8 mouse cellular contexts compared by ENCODE assay signal in genomic region chr14:19751025-19751771, GRCm38 (mm10). TPM values are rescaled to one million over a fixed set of nuclear protein-coding genes. Genes with fewer than 3 reads are reported as not detected.
DNase-seq lines count a peak whose midpoint lies in the region; ATAC-seq lines count a peak whose summit lies in the region.

Nid2 (plus strand) TSS chr14:19751265.

- peaks cover 19% of the 10 kb centered on the region for H3K4me1 ChIP-seq in intestine, embryonic 14.5 days (replicated peaks; ENCODE audit: control insufficient read depth, insufficient read depth, low read length)

- H3K9me3 ChIP-seq in intestine, embryonic 14.5 days (ENCODE audit: control insufficient read depth, low read length), result no peaks in the 10 kb centered on the region

- DNase-seq in adrenal gland, adult 18-20 months (ENCODE audit: low spot score in 2 of 2), result peak; percentile 77 to 78
- DNase-seq in embryo, embryonic 11 days, result peak; percentile 97
- DNase-seq in gastrocnemius, postnatal 4 days (ENCODE audit: low spot score in 2 of 2), result peak; percentile 89 to 93
- DNase-seq in intestine, embryonic 14.5 days (ENCODE audit: low spot score), result peak; percentile 90
- peak; percentile 31 to 53 for DNase-seq in left cerebral cortex, postnatal 36 days (ENCODE audit: low spot score in 2 of 2)
- DNase-seq in mesoderm, embryonic 11.5 days (ENCODE audit: low read depth, low spot score), result peak; percentile 96
- DNase-seq in right cerebral cortex, postnatal 36 days (ENCODE audit: low spot score in 2 of 2), result peak; percentile 31 to 39
- DNase-seq in yolk sac, embryonic 10.5 days (ENCODE audit: low spot score), result peak; percentile 94

- peak within 1 kb of the TSS; percentile 51 for H3K27ac ChIP-seq in intestine, embryonic 14.5 days (ENCODE audit: low read depth)

- peak within 1 kb of the TSS; percentile 46 for H3K9ac ChIP-seq in intestine, embryonic 14.5 days (ENCODE audit: low read length)

- peaks cover 10% of the 10 kb centered on the region; the same call in 1 of the 2 replicates for H3K27me3 ChIP-seq in intestine, embryonic 14.5 days (replicated peaks; ENCODE audit: control insufficient read depth, insufficient read depth, low read length)

- no peaks in the 10 kb centered on the region for H3K36me3 ChIP-seq in intestine, embryonic 14.5 days (ENCODE audit: control insufficient read depth, insufficient read depth, low read length)

- peak within 1 kb of the TSS; percentile 70 for H3K4me2 ChIP-seq in intestine, embryonic 14.5 days (ENCODE audit: low read length)

- H3K4me3 ChIP-seq in intestine, embryonic 14.5 days (ENCODE audit: low read depth, low read length), result peak within 1 kb of the TSS; percentile 44

- intact Hi-C loops in left cerebral cortex, postnatal 36 days (cut with DNase I), result no loop called here

- peak; percentile 93 for ATAC-seq in intestine, embryonic 14.5 days (replicated peaks; ENCODE audit: low FRiP score, low TSS enrichment, low read depth)

- 0% methylated on average over 45 of the region's 45 CpGs for WGBS in intestine, embryonic 14.5 days

RNA-seq across cellular contexts. Expression of gene Nid2, which starts in this region (rescaled TPM):
- total RNA-seq in adrenal gland, adult 18-20 months (2021), result 10 to 100 TPM in 1 of 2 experiments, 1 to 10 TPM in 1; 8.1 to 14.2 TPM
- total RNA-seq in gastrocnemius, postnatal 4 days (2021), result 100 to 1,000 TPM; 148 to 156 TPM
- polyA plus RNA-seq in intestine, embryonic 14.5 days (2014; fragmentation: Nextera tagmentation; extraction: Ambion mirVana), result 85.2 and 87.2 TPM in 2 replicates
- total RNA-seq in left cerebral cortex, postnatal 36 days (2021), result 1 to 10 TPM; 1.9 to 2.5 TPM

Comparison
In these comparisons a context has a peak if more than half of its experiments do, and no peak if none do; other contexts are left out.
1. Peak in every context shown above with its lines: DNase-seq, ATAC-seq, H3K4me3 ChIP-seq and H3K27ac ChIP-seq.
2. RNA of gene Nid2 (total RNA-seq): 148 to 156 TPM in gastrocnemius, postnatal 4 days; 8.1 to 14.2 TPM in adrenal gland, adult 18-20 months and 1.9 to 2.5 TPM in left cerebral cortex, postnatal 36 days; every median in the first group is over 4 times any median in the second.
3. DNase-seq: peak in every context shown above with its lines; median percentile 97 in embryo, embryonic 11 days; 96 in mesoderm, embryonic 11.5 days; 94 in yolk sac, embryonic 10.5 days; 91 in gastrocnemius, postnatal 4 days; 90 in intestine, embryonic 14.5 days; 78 in adrenal gland, adult 18-20 months; 42 in left cerebral cortex, postnatal 36 days; 35 in right cerebral cortex, postnatal 36 days.